Mouse (Mus musculus): ENCODE data around the gene Lrrc28.

- TF ChIP-seq CTCF (IDR thresholded peaks at IDR 0.05; ENCODE audit: low read depth) (no peak), EP300 (IDR thresholded peaks at IDR 0.05; ENCODE audit: low read depth) (no peak)
These were observed 28.6 kb upstream of the Lrrc28 start for GRCm38 (mm10) chr7:67673656-67674055.

All from liver, embryonic 14.5 days (tissue).